Mouse (Mus musculus): ENCODE results near the gene E2f1.

The E2f1 gene

DNA sequence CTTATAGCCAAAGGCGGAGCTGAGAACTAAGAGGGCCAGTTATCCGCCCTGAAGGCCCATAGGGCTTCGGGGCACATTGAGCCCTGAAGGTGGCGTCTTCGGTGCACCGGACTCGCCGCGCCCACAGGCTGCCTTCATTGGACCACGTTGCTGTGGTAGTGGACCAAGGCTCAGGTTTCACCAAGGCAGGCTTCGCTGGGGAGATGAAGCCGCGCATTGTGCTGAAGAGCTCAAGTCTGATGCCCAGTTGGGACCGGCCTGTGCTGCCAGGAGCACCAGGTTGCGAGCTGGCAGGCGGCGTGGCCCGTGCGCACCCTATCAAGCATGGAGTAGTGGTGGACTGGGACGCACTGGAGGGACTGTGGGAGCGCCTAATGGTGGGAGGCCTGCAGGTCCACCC is 17.8 kb downstream of the E2f1 start:
- in situ Hi-C loops (cut with MboI, MseI): no loop called here

DNA sequence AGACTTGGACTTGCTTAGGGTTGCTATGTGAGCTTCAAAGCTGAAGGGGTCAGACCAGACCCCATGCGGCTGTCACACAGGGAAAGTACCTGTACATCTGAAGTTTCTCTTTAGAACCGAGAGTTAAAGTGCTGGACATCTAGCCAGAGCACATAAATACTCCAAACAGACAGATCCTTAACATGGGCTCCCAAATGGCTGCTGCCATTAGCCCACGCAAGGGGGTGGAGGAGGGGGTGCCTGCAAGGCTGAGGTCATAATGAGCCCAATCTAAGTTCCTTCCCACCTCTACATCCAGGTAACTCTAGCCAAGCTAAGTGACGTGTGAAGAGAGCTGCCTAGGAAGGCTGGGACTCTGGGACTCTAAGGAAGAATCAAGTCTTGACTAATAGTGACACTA is 18.2 kb downstream of the E2f1 start, which contains the start of gene Actl10:
Gene Actl10, plus strand, starts transcription at position 301 of the 400 bp plus-strand sequence.
- in situ Hi-C loops (cut with MboI, MseI): no loop called here

DNA sequence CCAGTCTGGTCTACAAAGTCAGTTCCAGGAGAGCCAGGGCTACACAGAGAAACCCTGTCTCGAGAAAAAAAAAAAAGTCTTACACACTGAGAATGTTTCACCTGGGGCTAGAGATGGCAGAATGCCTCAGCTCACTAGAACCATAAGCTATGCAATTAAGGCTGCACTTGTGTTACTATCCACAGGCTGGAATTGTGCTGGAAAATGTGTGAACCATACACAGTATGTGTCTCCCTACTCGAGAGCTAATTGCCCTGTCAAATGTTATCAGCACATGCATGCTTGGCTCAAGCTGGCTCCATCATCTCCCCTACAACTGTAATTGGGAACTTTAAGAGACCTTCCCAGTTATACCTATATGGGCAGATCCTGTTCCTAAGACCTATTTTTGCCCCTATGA is 18.8 kb downstream of the E2f1 start:
- in situ Hi-C loops (cut with MboI, MseI): no loop called here

DNA sequence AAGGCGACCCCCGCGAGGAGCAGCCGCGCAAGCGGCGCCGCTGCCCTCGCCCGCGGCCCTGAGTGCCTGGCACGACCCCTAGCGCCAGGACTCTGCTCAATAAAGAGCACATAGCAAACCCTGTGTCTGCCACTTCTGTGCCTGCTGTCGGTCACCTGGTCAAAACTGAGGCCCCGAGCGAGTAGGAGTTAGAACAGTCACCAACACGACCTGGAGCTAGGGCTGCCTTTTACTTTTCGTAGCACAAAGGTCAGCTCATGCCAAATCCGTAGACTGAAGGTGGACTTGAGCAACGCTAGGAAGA is 19.9 kb downstream of the E2f1 start:
- in situ Hi-C loops (cut with MboI, MseI): loop anchor here (25.0 kb wide), 1 partner anchor 138 kb away; the partner anchor contains the start of gene Snta1

DNA sequence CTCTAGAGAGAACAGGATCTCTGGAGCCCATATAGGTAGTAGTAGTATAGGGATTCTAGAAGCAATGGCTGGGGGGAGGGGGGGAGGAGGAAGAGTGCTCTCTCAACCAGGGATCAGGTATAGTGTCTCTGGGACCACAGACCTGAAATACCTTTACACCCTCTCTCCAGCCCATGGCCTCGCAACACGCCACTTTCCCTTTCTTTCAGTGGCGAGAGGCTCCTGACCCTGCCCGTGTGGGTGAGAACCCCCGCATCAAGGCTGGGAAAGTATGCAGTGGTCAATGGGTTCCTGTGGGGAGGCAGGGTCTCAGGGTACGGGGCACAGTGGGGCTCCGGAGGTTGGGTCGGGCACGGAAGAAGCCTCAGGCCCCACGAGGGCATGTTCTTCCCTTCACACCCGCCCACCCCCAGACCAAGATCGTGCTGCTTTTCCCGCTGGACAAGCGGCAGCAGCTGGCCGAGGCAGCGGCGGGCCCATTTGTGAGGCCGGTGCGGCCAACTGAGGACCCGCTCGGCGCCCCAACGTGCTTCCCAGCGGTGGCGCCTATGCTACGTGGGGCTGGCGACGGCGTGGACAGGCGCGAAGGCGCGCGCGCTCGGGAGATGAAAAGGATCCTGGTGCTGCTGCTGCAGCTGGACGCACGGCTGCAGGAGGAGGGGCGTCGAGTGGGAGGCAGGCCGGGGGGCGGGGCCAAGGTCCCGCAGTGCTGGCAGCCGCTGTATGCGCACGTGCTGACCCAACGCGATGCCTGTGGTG is 20.4 kb downstream of the E2f1 start:
- in situ Hi-C loops (cut with MboI, MseI): loop anchor here (25.0 kb wide), 1 partner anchor 137 kb away; the partner anchor contains the start of gene Snta1

DNA sequence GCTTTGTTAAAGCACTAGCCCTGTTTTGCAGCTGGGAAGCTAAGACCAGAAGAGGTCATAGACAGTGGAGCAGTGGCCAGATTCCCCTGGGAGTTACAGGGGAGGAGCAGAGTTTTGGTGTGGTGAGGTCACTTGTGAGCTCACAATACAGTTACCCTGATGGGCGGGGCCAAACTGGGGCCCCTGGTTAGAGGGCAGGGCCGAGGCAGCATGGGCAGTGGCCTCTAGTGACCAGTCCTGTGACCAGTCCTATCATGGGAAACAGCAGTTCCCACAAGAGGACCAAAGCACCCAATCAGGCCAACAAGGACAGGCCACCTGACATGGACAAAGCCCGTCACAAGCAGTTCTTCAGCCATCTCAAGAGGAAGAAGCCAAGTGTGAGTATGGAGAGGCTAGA is 21.0 kb downstream of the E2f1 start:
- in situ Hi-C loops (cut with MboI, MseI): loop anchor here (25.0 kb wide), 1 partner anchor 136 kb away; the partner anchor contains the start of gene Snta1

DNA sequence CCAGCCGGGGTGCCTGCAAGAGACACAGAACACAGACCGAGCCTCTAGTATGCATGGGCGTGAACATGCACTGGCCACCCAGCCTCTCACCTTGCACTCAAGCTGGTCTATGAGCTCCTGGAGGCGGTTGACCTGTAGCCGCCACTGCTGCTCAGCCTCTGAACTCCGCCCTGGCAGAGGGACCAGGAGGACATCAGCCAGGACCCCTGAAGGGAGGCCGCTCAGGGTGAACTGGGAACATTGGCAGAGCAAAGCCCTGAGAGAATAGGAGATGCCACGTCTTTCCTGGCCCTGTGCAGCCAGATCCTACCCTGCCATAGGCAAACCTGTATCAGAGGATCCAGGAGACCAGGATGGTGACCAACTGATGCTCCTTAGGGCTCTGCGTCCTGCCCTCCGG is 23.0 kb downstream of the E2f1 start, which contains the start of gene 1700003F12Rik:
Gene 1700003F12Rik, plus strand, starts transcription at position 375 of the 400 bp plus-strand sequence.
- in situ Hi-C loops (cut with MboI, MseI): loop anchor here (25.0 kb wide), 1 partner anchor 134 kb away; the partner anchor contains the start of gene Snta1

DNA sequence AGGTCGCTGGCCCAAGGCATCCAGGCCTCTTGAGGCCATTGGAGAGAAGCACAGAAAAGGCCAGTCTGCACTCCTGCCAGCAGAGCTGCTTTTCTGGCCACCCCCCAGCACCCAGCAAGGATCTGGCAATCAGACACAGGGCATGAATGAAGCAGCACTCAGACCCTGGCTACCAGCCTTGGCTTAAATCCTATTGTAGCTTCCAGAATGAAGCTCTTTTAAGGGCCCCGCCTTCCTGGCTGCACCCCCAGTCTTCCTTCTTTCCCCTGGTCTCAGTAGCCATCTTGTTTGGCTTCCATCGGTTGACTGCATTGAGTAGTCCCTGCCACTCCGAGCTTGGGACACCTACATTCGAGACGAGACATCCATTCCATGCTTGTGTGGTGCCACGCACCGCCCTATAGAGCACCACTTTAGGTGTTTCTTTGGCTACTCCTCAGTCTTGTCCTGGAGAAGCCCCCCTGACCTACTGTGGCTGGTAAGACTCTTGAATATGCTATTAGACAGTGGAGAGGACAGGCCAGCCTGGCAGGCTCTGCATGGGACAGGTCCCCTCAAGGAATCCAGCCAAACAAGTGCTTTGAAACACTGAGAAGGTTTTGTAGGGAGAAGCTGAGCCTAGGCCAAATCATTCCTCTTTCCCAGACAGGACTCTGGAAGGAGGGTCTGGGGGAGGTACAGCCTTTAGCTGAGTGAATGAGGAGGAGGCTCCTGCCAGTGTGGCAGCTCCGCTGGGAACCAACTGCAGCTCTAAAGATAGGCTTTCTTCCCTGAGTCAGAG is 25.9 kb downstream of the E2f1 start:
- in situ Hi-C loops (cut with MboI, MseI): loop anchor here (25.0 kb wide), 1 partner anchor 131 kb away; the partner anchor contains the start of gene Snta1

DNA sequence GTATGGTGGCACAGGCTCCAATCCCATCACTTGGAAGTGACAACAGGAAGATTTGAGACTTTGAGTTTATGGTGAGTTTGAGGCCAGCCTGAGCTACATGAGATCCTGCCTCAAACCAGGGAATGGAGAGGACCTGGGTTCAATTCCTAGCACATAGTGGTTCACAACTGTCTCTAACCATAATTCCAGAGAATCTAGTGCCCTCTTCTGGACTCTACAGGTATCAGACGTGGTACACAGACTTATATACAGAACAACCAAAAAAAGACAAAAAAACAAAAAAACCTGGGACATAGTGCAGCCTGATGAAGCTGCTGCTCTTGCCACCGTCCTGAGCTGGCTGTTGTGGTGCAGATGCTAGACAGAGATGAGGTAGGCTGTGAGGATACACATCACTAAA is 28.1 kb downstream of the E2f1 start:
- in situ Hi-C loops (cut with MboI, MseI): loop anchor here (25.0 kb wide), 1 partner anchor 129 kb away; the partner anchor contains the start of gene Snta1

DNA sequence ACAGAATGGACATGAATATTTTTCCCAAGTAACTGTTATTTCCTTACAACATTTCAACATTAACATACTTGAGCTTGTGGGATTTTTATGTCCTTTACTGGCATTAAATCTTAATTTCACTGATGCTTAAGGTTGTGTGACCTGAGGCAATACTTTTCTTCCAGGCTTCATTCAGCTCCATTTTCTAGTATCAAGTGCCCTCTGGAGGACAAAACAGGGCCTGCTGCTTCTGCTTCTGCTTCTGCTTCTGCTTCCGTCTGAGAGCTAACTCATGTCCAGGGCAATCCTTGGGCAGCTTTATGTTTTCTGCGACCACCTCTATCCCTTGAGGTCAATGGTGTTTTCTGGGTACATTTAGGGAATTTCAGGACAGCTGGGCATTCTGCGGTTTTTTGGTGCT is 30.0 kb downstream of the E2f1 start:
- in situ Hi-C loops (cut with MboI, MseI): loop anchor here (25.0 kb wide), 1 partner anchor 127 kb away; the partner anchor contains the start of gene Snta1

DNA sequence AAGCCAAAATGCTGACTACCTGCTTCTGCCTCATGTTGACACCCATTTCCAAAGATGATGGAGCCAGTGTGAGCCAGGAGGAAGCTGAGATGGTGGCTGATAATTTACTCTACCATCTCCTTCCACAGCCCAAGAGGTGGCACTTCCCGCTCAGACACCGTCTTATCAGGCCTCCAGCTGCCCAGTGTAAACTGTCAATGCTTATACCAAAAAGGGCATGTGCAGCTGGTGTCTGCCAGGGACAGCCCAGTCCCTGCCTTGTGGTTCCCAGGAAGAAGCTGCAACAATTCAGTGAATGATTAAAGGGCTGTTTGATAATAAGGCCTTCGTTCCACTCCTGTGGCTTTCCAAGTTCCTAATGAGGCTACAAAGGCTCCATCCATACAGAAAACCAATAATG is 31.0 kb downstream of the E2f1 start:
- in situ Hi-C loops (cut with MboI, MseI): loop anchor here (25.0 kb wide), 1 partner anchor 126 kb away; the partner anchor contains the start of gene Snta1

DNA sequence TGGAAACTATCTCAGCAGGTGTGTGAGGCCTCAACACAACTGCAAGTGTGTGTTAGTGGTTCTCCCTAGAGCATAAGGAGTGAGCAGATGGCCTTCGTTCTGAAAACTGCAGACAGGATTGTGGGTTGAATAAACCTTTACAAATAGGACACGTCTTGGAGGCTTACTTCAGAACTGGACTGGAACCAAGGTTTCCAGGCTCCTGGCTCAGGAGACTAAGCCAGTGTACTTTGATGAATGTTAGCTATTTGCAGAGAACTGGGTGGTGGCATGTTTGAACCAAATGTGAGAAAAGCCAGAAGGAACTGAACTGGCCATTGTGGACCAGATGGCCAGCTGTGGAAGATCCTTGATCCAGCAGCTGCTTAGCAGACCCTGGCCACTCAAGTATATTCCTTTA is 31.4 kb downstream of the E2f1 start:
- in situ Hi-C loops (cut with MboI, MseI): loop anchor here (25.0 kb wide), 1 partner anchor 126 kb away; the partner anchor contains the start of gene Snta1

DNA sequence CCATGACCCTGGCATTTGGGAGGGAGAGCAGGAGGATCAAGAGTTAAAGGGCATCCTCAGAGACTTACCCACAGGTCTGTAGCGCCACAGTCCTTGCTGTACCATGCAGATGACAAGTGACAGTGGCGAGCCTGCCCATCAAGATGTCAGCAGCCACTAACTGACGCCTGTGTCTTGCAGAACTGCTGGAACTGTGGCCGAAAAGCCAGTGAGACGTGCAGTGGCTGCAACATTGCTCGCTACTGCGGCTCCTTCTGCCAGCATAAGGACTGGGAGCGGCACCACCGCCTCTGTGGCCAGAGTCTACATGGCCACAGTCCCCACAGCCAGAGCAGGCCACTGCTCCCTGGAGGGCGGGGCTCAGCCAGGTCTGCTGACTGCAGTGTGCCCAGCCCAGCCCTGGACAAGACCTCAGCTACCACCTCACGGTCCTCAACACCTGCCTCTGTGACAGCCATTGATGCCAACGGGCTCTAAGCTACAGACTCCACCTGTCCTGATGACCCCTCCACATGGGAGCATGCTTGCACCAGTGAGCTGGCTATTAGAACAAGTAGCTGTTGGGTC is 34.9 kb downstream of the E2f1 start:
- in situ Hi-C loops (cut with MboI, MseI): loop anchor here (25.0 kb wide), 1 partner anchor 122 kb away; the partner anchor contains the start of gene Snta1

DNA sequence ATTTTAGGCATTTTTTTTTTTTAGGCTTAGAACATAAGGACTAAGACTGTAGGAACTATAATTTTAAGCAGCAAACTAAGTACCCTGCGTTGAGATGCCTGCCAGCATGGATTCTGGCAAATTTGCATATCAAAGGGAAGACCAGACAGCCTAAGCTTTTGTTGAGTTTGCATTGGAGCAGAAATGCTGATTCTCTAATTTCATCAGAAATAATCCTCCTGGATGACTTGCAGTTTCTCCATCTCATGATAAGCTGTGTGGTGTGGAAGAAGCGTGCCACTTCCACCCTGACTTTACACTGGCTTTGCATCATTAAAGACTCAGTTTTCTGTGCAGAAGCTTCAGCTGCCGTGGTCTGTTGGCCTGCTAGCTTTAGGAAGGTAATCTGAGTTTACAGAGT is 36.8 kb downstream of the E2f1 start:
- in situ Hi-C loops (cut with MboI, MseI): loop anchor here (25.0 kb wide), 1 partner anchor 121 kb away; the partner anchor contains the start of gene Snta1

DNA sequence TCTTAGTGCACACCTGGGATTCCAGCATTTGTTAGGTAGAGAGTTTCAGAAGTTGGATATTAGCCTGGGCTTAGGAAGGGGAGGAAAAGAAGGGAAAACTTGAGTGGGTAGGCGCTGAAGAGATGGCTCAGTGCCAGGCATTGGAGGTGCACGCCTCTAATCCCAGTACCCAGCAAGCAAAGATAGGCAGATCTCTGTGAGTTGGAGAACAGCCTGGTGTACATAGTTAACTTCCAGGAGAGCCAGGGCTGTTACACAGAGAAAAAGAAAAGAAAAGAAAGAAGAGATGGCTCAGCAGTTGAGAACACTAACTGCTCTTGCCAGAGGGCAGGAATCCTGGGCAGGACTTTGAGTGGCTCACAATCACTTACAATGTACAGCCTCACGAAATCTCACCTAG is 43.2 kb downstream of the E2f1 start:
- in situ Hi-C loops (cut with MboI, MseI): loop anchor here (25.0 kb wide), 1 partner anchor 114 kb away; the partner anchor contains the start of gene Snta1

DNA sequence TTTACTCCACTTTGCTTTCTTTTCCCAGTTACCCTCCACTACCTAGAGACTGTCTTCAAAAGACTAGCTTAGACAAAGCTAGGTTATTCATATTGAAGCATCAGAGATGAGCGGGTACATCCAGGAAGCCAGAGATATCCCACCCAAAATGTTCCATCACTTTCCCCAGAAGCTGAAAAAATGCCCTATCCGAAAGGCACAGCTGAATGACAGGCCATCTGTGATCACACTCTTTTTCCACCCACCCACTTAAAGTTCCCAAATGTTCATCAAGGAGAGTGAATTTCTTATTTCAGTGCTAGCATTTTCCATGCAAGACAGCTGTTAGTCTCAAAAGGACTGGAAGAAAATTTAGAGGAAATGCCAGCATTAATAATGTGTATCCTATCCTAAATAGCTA is 44.4 kb downstream of the E2f1 start:
- in situ Hi-C loops (cut with MboI, MseI): loop anchor here (25.0 kb wide), 1 partner anchor 113 kb away; the partner anchor contains the start of gene Snta1

DNA sequence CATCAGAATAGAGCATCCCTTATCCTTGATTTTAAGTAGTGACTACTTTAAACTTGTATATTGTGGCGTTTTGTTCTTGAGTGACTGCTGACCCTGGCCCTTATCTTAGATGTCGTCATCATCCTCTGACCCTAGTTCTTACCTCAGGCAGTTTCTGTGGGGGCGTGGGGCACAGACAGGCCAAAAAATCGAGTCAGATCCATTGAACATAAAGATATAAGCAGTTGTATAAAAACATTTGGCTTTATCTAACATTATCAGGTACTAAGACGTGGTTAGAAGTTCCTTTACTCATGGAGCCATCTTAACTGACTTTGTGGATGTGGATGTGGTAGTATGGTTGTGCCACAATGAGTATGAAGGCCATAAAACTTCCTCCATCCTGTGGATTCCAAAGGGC is 47.4 kb downstream of the E2f1 start:
- in situ Hi-C loops (cut with MboI, MseI): no loop called here

DNA sequence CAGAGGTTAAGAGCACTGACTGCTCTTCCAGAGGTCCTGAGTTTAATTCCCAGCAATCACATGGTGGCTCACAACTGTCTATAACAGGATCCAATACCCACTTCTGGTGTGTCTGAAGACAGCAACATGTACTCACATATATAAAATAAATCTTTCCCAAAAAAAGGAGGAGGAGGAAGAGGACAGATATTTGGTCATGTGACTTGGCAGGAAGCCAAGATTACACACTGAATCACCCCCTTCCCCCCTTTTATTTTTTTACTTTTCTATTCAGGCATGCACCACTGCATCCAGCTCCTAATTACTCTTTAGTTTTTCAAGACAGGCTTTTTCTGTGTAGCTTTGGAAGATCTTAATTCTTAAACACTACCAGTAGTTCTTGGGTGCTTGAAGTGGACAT is 48.2 kb downstream of the E2f1 start:
- in situ Hi-C loops (cut with MboI, MseI): no loop called here

DNA sequence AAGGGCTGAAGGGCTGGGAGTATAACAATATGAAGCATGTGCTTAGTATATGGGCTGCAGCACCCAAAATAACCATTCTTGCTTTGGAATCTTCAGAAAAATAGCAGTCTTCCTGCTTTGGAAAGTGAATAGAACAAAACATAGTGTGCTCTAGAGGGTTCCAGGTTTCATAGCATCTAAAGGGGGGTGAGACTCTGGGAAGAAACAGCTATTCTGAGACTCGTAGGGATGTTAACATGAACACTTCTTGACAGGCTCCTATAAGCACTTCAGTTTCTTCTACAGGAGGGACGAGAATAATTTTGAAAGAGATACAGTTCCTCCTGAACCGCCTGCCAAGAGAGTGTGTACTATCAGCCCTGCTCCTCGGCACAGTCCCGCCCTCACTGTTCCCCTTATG is 52.3 kb downstream of the E2f1 start:
- in situ Hi-C loops (cut with MboI, MseI): no loop called here

DNA sequence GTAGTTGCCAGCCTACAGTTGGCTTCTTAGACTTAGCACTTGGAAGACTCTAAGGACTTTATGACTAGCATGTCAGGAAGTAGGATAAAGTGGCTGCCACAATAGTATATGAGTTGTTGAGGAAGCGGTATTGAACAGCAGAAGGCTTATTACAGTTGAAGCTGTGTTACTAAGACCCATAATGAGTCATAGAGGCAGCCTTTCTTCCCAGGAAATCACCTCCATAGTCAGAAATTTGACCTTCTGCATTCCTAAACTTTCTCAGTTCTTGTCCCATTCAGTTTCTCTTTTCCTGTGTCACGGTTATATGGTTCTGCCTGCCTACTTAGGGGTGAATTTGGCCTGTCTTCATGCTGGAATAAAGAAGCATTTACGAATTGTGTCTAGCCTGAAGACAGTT is 52.7 kb downstream of the E2f1 start:
- in situ Hi-C loops (cut with MboI, MseI): no loop called here

DNA sequence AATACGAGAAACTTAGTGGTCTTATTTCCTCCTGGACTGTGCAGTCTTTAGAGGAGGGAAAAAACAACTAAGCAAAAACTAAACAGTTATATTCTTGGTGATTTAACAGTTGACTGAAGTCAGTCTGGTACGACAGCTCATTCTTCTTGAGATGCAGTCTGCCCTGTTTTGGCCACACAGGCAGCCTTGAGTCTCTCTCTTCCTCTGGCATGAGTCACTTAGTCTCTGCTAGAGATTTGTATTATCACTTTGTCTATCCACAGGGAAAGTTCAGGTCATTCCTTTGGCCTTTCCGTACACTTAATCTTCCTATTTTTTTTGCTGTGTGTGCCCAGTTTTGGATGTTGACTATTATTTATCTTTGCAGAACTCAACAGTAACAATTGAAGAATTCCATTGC is 59.6 kb downstream of the E2f1 start:
- in situ Hi-C loops (cut with MboI, MseI): no loop called here
